ENCODE assay signal across 7 mouse cellular contexts in the genomic region with DNA sequence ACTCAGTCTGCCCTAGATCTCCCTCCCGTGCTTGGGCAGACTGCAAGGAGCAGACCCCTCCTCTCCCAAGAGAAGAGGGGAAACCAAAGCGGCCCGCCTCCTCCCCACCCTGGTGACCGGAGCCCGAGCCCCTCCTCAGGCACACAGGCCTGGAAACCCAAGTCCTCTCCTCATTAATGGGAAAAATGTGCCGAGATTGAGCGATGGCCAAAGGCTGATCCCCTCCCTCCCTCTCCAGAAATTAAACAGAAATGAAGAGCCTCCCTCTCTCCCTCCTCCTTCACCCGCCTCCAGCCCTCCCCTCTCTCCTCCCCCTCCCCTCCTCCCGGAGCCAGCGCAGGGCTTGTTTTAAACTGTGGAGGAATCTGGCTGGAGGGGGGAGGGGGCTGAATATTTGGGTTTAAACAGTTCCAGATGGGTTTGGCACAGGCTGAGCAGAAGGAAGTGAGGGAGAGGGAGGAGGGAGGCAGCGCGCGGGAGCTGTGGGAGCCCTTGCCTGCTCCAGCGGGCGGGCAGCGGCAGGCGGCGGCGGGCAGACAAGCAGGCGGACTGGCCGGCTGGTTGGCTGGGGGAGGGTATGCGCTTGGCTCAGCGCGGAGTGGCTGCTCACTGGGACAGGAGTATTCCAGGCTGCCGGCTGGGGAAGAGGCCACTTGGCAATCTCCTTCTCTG. TPM values are rescaled to one million over a fixed set of nuclear protein-coding genes. Genes with fewer than 3 reads are reported as not detected.
DNase-seq lines count a peak whose midpoint lies in the region; ATAC-seq and TF ChIP-seq lines count a peak whose summit lies in the region.

No protein-coding gene starts in this region.

- no peak for TF ChIP-seq POLR2A in kidney, adult 2 months (IDR thresholded peaks at IDR 0.05; ENCODE audit: low read depth, low read length)

- peak overlapping the region; percentile 58 for H3K4me2 ChIP-seq in embryonic facial prominence, embryonic 14.5 days (ENCODE audit: low read depth, low read length)
- peak overlapping the region; percentile 58 for H3K4me2 ChIP-seq in midbrain, embryonic 12.5 days (replicated peaks)
- peak overlapping the region; percentile 57 for H3K4me2 ChIP-seq in stomach, embryonic 14.5 days (replicated peaks; ENCODE audit: low read depth, low read length)

- no peaks in the 10 kb centered on the region for H3K27me3 ChIP-seq in embryonic facial prominence, embryonic 14.5 days (replicated peaks; ENCODE audit: control insufficient read depth, insufficient read depth, low read length)
- H3K27me3 ChIP-seq in kidney, adult 2 months (replicated peaks; ENCODE audit: control insufficient read depth, insufficient read depth, low read length): no peaks in the 10 kb centered on the region
- H3K27me3 ChIP-seq in limb, embryonic 10.5 days (ENCODE audit: low read depth, poor library complexity, severe bottlenecking): no peaks in the 10 kb centered on the region
- 0 out of 2 replicates have a peak, but pooled peaks cover 7% of the 10 kb centered on the region for H3K27me3 ChIP-seq in midbrain, embryonic 12.5 days
- no peaks in the 10 kb centered on the region for H3K27me3 ChIP-seq in stomach, embryonic 14.5 days (ENCODE audit: control insufficient read depth, insufficient read depth, low read length)

- H3K9me3 ChIP-seq in embryonic facial prominence, embryonic 14.5 days (ENCODE audit: control insufficient read depth, low read length): no peaks in the 10 kb centered on the region
- H3K9me3 ChIP-seq in limb, embryonic 10.5 days (replicated peaks): no peaks in the 10 kb centered on the region
- no peaks in the 10 kb centered on the region for H3K9me3 ChIP-seq in midbrain, embryonic 12.5 days
- no peaks in the 10 kb centered on the region for H3K9me3 ChIP-seq in stomach, embryonic 14.5 days (ENCODE audit: control insufficient read depth, low read depth, low read length)

- peak overlapping the region; percentile 58 for H3K9ac ChIP-seq in embryonic facial prominence, embryonic 14.5 days (ENCODE audit: low read depth, low read length)
- peak overlapping the region; percentile 53 for H3K9ac ChIP-seq in midbrain, embryonic 12.5 days (replicated peaks)
- H3K9ac ChIP-seq in stomach, embryonic 14.5 days (replicated peaks; ENCODE audit: low read depth, low read length): peak overlapping the region; percentile 53

- peak; percentile 93 for ATAC-seq in embryonic facial prominence, embryonic 14.5 days (ENCODE audit: low read depth)
- peak; percentile 92 for ATAC-seq in midbrain, embryonic 12.5 days (ENCODE audit: low FRiP score, low read depth)
- peak; percentile 89 for ATAC-seq in stomach, embryonic 14.5 days (ENCODE audit: insufficient number of reproducible peaks, insufficient read depth, low FRiP score, low read depth)

- DNase-seq in brain, embryonic 18.5 days (ENCODE audit: low read depth, low spot score): peak; percentile 85
- DNase-seq in embryonic facial prominence, embryonic 14.5 days (ENCODE audit: low spot score): peak; percentile 98
- DNase-seq in heart, adult 8-10 months (ENCODE audit: low spot score): peak; percentile 76
- peak; percentile 92 for DNase-seq in kidney, adult 2 months
- peak; percentile 97 for DNase-seq in limb, embryonic 10.5 days (ENCODE audit: low spot score)

- H3K27ac ChIP-seq in embryonic facial prominence, embryonic 14.5 days (replicated peaks; ENCODE audit: low read depth, low read length): peak overlapping the region; percentile 96
- peak overlapping the region; percentile 39; the same call in 1 of the 2 replicates for H3K27ac ChIP-seq in kidney, adult 2 months (ENCODE audit: insufficient read depth, low read depth, low read length)
- peak overlapping the region; percentile 94 for H3K27ac ChIP-seq in limb, embryonic 10.5 days
- H3K27ac ChIP-seq in midbrain, embryonic 12.5 days (replicated peaks): peak overlapping the region; percentile 90
- peak overlapping the region; percentile 94 for H3K27ac ChIP-seq in stomach, embryonic 14.5 days (ENCODE audit: low read length)

- H3K4me1 ChIP-seq in embryonic facial prominence, embryonic 14.5 days (ENCODE audit: control insufficient read depth, insufficient read depth, low read length): peaks cover 64% of the 10 kb centered on the region
- peaks cover 6% of the 10 kb centered on the region; the same call in 1 of the 2 replicates for H3K4me1 ChIP-seq in kidney, adult 2 months (ENCODE audit: control insufficient read depth, insufficient read depth, low read length)
- H3K4me1 ChIP-seq in limb, embryonic 10.5 days: peaks cover 93% of the 10 kb centered on the region
- peaks cover 71% of the 10 kb centered on the region for H3K4me1 ChIP-seq in midbrain, embryonic 12.5 days
- peaks cover 68% of the 10 kb centered on the region for H3K4me1 ChIP-seq in stomach, embryonic 14.5 days (ENCODE audit: control insufficient read depth, insufficient read depth, low read length)

- no peak for TF ChIP-seq CTCF in kidney, adult 2 months (conservative IDR thresholded peaks at IDR 0.05; ENCODE audit: insufficient read depth, insufficient read length, low read depth, low read length)

- H3K36me3 ChIP-seq in embryonic facial prominence, embryonic 14.5 days (ENCODE audit: control insufficient read depth, insufficient read depth, low read length): peaks cover 34% of the 10 kb centered on the region
- H3K36me3 ChIP-seq in kidney, adult 2 months (ENCODE audit: control insufficient read depth, insufficient read depth, low read length): no peaks in the 10 kb centered on the region
- H3K36me3 ChIP-seq in limb, embryonic 10.5 days: peaks cover 53% of the 10 kb centered on the region
- peaks cover 18% of the 10 kb centered on the region for H3K36me3 ChIP-seq in midbrain, embryonic 12.5 days
- H3K36me3 ChIP-seq in stomach, embryonic 14.5 days (ENCODE audit: control insufficient read depth, insufficient read depth, low read length): peaks cover 24% of the 10 kb centered on the region; the same call in 1 of the 2 replicates

- WGBS in embryonic facial prominence, embryonic 14.5 days: 2% methylated on average over 12 of the region's 25 CpGs
- WGBS in kidney, adult 2 months: 4% methylated on average over 25 of the region's 25 CpGs
- WGBS in limb, embryonic 10.5 days: 0% methylated on average over 22 of the region's 25 CpGs
- WGBS in midbrain, embryonic 12.5 days: under 1% methylated on average over 22 of the region's 25 CpGs
- WGBS in stomach, embryonic 14.5 days: under 1% methylated on average over 21 of the region's 25 CpGs

- peak overlapping the region; percentile 89 for H3K4me3 ChIP-seq in embryonic facial prominence, embryonic 14.5 days (ENCODE audit: low read depth, low read length)
- peak overlapping the region; percentile 32 for H3K4me3 ChIP-seq in kidney, adult 2 months (ENCODE audit: insufficient read depth, low read depth, low read length)
- H3K4me3 ChIP-seq in limb, embryonic 10.5 days: peak overlapping the region; percentile 80
- peak overlapping the region; percentile 35 for H3K4me3 ChIP-seq in midbrain, embryonic 12.5 days
- H3K4me3 ChIP-seq in stomach, embryonic 14.5 days (ENCODE audit: low read depth, low read length): peak overlapping the region; percentile 30

RNA-seq across cellular contexts. Expression of gene Ephb3, which starts 6.2 kb away (rescaled TPM):
- polyA plus RNA-seq in embryonic facial prominence, embryonic 14.5 days (2014; fragmentation: Nextera tagmentation; extraction: Ambion mirVana): 28.4 and 31.8 TPM in 2 replicates
- total RNA-seq in heart, adult 8-10 months (2022): 10 to 100 TPM in 2 of 4 experiments, 1 to 10 TPM in 2; 7.1 to 10.0 (median 8.8) TPM
- polyA plus RNA-seq in kidney, adult 2 months (2012; rRNA removed): 5.5 and 6.8 TPM in 2 replicates
- polyA plus RNA-seq in limb, embryonic 10.5 days (2016; fragmentation: Nextera tagmentation; extraction: Ambion mirVana): 31.0 and 48.3 TPM in 2 replicates
- 23.6 and 24.2 TPM in 2 replicates for polyA plus RNA-seq in midbrain, embryonic 12.5 days (2016; fragmentation: Nextera tagmentation; extraction: Ambion mirVana)
- 24.3 and 27.6 TPM in 2 replicates for polyA plus RNA-seq in stomach, embryonic 14.5 days (2014; fragmentation: Nextera tagmentation; extraction: Ambion mirVana)

RNA-seq across cellular contexts. Expression of gene Teddm3, which starts 57.0 kb away (rescaled TPM):
- 0.67 and 1.6 TPM in 2 replicates for polyA plus RNA-seq in embryonic facial prominence, embryonic 14.5 days (2014; fragmentation: Nextera tagmentation; extraction: Ambion mirVana)
- total RNA-seq in heart, adult 8-10 months (2022): not detected
- polyA plus RNA-seq in kidney, adult 2 months (2012; rRNA removed): 0.12 TPM in 1 of 2 replicates, not detected in the other
- polyA plus RNA-seq in limb, embryonic 10.5 days (2016; fragmentation: Nextera tagmentation; extraction: Ambion mirVana): not detected in 2 replicates
- polyA plus RNA-seq in midbrain, embryonic 12.5 days (2016; fragmentation: Nextera tagmentation; extraction: Ambion mirVana): not detected in 2 replicates
- polyA plus RNA-seq in stomach, embryonic 14.5 days (2014; fragmentation: Nextera tagmentation; extraction: Ambion mirVana): 0.31 and 0.55 TPM in 2 replicates

Comparison
In these comparisons a context has a peak if more than half of its experiments do, and no peak if none do; other contexts are left out.
1. Peak in every context shown above with its lines: DNase-seq, ATAC-seq, H3K4me3 ChIP-seq and H3K27ac ChIP-seq.
2. H3K27ac ChIP-seq: peak in every context shown above with its lines; median percentile 96 in embryonic facial prominence, embryonic 14.5 days; 94 in limb, embryonic 10.5 days; 94 in stomach, embryonic 14.5 days; 90 in midbrain, embryonic 12.5 days; 39 in kidney, adult 2 months.
3. H3K4me3 ChIP-seq: peak in every context shown above with its lines; median percentile 89 in embryonic facial prominence, embryonic 14.5 days; 80 in limb, embryonic 10.5 days; 35 in midbrain, embryonic 12.5 days; 32 in kidney, adult 2 months; 30 in stomach, embryonic 14.5 days.